Mouse (Mus musculus) myocyte (in vitro differentiated cells): ENCODE data around the gene Asb18. TPM values are rescaled to one million over a fixed set of nuclear protein-coding genes. Genes with fewer than 3 reads are reported as not detected.

Source experiments
- H3K27me3 ChIP-seq: one replicate; pipeline ENCODE4 v1.6.1; 2011; ENCODE audit not compliant: control insufficient read depth, insufficient read depth, insufficient read length
- H3K36me3 ChIP-seq: one replicate; pipeline ENCODE4 v1.6.1; 2011; ENCODE audit not compliant: control insufficient read depth, insufficient read depth
- H3K4me2 ChIP-seq: one replicate; pipeline ENCODE4 v1.6.1; 2011; ENCODE audit warnings: low read depth, control low read depth
- H3K4me3 ChIP-seq: one replicate; pipeline ENCODE4 v1.5.1; 2011; ENCODE audit warnings: mild to moderate bottlenecking, control low read depth, moderate library complexity
- H3K79me2 ChIP-seq: one replicate; pipeline ENCODE4 v1.6.1; 2011; ENCODE audit not compliant: control insufficient read depth, insufficient read depth
- H3ac ChIP-seq: one replicate; pipeline ENCODE4 v1.6.1; 2011; ENCODE audit not compliant: control insufficient read depth, insufficient read length
- CEBPB ChIP-seq: IDR thresholded peaks from 2 replicates; pipeline ENCODE4 v1.6.1; 2011; ENCODE audit warnings: mild to moderate bottlenecking, moderate library complexity; ENCODE audit not compliant: poor library complexity, insufficient read depth, severe bottlenecking
- E2F4 ChIP-seq: IDR thresholded peaks from one replicate; pipeline ENCODE4 v1.6.1; 2011; ENCODE audit warnings: mild to moderate bottlenecking, control low read depth, moderate library complexity; ENCODE audit not compliant: insufficient read depth
- MAX ChIP-seq: IDR thresholded peaks from one replicate; pipeline ENCODE4 v1.6.1; 2011; ENCODE audit warnings: low read depth, mild to moderate bottlenecking, control low read depth
- MYOD1 ChIP-seq, 3 experiments: IDR thresholded peaks; one replicate each; pipeline ENCODE4 v1.6.1; 2011; ENCODE audit warnings: control low read depth in 2 of 3, low read depth in 2 of 3, mild to moderate bottlenecking in 2 of 3, moderate library complexity in 1 of 3; ENCODE audit not compliant: insufficient read length in 2 of 3, control insufficient read depth in 1 of 3
- MYOG ChIP-seq, 3 experiments: IDR thresholded peaks; one replicate each; pipeline ENCODE4 v1.6.1; 2011; ENCODE audit warnings: control low read depth in 2 of 3, low read depth in 2 of 3, mild to moderate bottlenecking in 2 of 3; ENCODE audit not compliant: insufficient read length in 2 of 3, control insufficient read depth in 1 of 3, insufficient read depth in 1 of 3
- POLR2A ChIP-seq: IDR thresholded peaks from one replicate; pipeline ENCODE4 v1.6.1; 2011; ENCODE audit warnings: low read depth, mild to moderate bottlenecking, control low read depth, moderate library complexity; ENCODE audit not compliant: insufficient read length
- POLR2AphosphoS2 ChIP-seq: IDR thresholded peaks from one replicate; pipeline ENCODE4 v1.6.1; 2011; ENCODE audit warnings: low read depth, control low read depth; ENCODE audit not compliant: insufficient read length
- REST ChIP-seq: IDR thresholded peaks from one replicate; pipeline ENCODE4 v1.6.1; 2011; ENCODE audit warnings: mild to moderate bottlenecking, control low read depth, moderate library complexity; ENCODE audit not compliant: insufficient read depth, insufficient read length
- SRF ChIP-seq: IDR thresholded peaks from one replicate; pipeline ENCODE4 v1.6.1; 2011; ENCODE audit warnings: low read depth; ENCODE audit not compliant: control insufficient read depth, insufficient read length
- TCF12 ChIP-seq: IDR thresholded peaks from one replicate; pipeline ENCODE4 v1.6.1; 2011; ENCODE audit warnings: mild to moderate bottlenecking, control low read depth; ENCODE audit not compliant: poor library complexity, insufficient read depth, severe bottlenecking
- TCF3 ChIP-seq: IDR thresholded peaks from one replicate; pipeline ENCODE4 v1.6.1; 2011; ENCODE audit warnings: low read depth, control low read depth; ENCODE audit not compliant: insufficient read length
- USF1 ChIP-seq: IDR thresholded peaks from one replicate; pipeline ENCODE4 v1.6.1; 2011; ENCODE audit warnings: low read depth, mild to moderate bottlenecking, control low read depth, moderate library complexity
- polyA plus RNA-seq: library from polyadenylated mRNA; unstranded; fragments of >200 nt; fragmentation: generic; extraction: Trizol; gene quantifications from one replicate; pipeline ENCODE4 v1.2.1, GENCODE M21; 2012; ENCODE audit warnings: missing spikeins

Gene Asb18
- polyA plus RNA-seq, 1 experiment, result 0.01 TPM

- H3K27me3 ChIP-seq, result peaks cover 78% of the 10 kb centered on the region
- H3ac ChIP-seq, result no peak overlapping the region
- no peak overlapping the region for H3K4me3 ChIP-seq
- no peaks in the 10 kb centered on the region for H3K36me3 ChIP-seq
- peak overlapping the region; percentile 40 for H3K4me2 ChIP-seq
- H3K79me2 ChIP-seq, result no peaks in the 10 kb centered on the region
- TF ChIP-seq MYOG (IDR thresholded peaks at IDR 0.05; ENCODE audit: control insufficient read depth in 1 of 3, insufficient read depth in 1 of 3, insufficient read length in 2 of 3, low read depth in 2 of 3) (no peak), SRF (no peak), TCF3 (no peak), USF1 (no peak), TCF12 (no peak), MAX (no peak), E2F4 (no peak), CEBPB (no peak), MYOD1 (IDR thresholded peaks at IDR 0.05; ENCODE audit: control insufficient read depth in 1 of 3, insufficient read length in 2 of 3, low read depth in 2 of 3) (no peak), POLR2AphosphoS2 (no peak), POLR2A (no peak), REST (no peak)
These were observed 87.8 kb downstream of the Asb18 start for GRCm38 (mm10) chr1:89926583-89927060.

- no peak overlapping the region for H3K4me3 ChIP-seq
- TF ChIP-seq TCF12, result no peak
- TF ChIP-seq POLR2A, result no peak
- TF ChIP-seq USF1, result no peak
- no peak for TF ChIP-seq MYOD1 (IDR thresholded peaks at IDR 0.05; ENCODE audit: control insufficient read depth in 1 of 3, insufficient read length in 2 of 3, low read depth in 2 of 3)
- TF ChIP-seq SRF, result no peak
- TF ChIP-seq TCF3, result no peak
- no peak for TF ChIP-seq POLR2AphosphoS2
- TF ChIP-seq MYOG (IDR thresholded peaks at IDR 0.05; ENCODE audit: control insufficient read depth in 1 of 3, insufficient read depth in 1 of 3, insufficient read length in 2 of 3, low read depth in 2 of 3), result no peak
- TF ChIP-seq E2F4, result no peak
- no peak for TF ChIP-seq REST
- TF ChIP-seq MAX, result no peak
- TF ChIP-seq CEBPB, result no peak
These were observed 88.8 kb downstream of the Asb18 start for GRCm38 (mm10) chr1:89925501-89926190.

DNA sequence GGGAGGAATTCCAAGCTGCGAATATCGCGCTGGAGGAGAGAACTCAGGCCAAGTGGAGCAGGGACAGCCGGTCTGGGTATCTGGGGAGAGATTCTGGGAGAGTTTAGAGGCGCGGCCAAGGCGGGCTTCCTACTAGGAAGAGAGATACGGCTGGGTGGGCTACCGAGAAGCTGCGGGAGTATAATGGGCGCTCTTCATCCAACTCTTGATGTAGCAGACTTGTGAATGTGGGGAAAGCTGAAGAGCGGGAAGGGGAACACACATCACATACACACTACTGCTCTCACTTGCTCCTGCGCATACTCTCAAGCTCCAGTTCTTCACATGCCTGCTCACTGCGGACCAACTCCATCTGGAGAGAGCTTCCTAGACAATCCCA, 90.8 kb downstream of the Asb18 start:
- Histone ChIP-seq H3K36me3 (no peaks in the 10 kb centered on the region), H3K27me3 (peaks cover 62% of the 10 kb centered on the region), H3K4me2 (no peak overlapping the region), H3K4me3 (no peak overlapping the region), H3ac (no peak overlapping the region), H3K79me2 (no peaks in the 10 kb centered on the region)
- TF ChIP-seq MAX (no peak), E2F4 (no peak), TCF3 (no peak), POLR2A (no peak), POLR2AphosphoS2 (no peak), USF1 (no peak), SRF (no peak), MYOD1 (IDR thresholded peaks at IDR 0.05; ENCODE audit: control insufficient read depth in 1 of 3, insufficient read length in 2 of 3, low read depth in 2 of 3) (no peak), CEBPB (no peak), MYOG (IDR thresholded peaks at IDR 0.05; ENCODE audit: control insufficient read depth in 1 of 3, insufficient read depth in 1 of 3, insufficient read length in 2 of 3, low read depth in 2 of 3) (no peak), REST (no peak), TCF12 (no peak)

More at GRCm38 (mm10) chr1:89925501-89926190, 88.8 kb downstream of the Asb18 start:
- no peaks in the 10 kb centered on the region for H3K79me2 ChIP-seq
- H3K27me3 ChIP-seq, result peaks cover 74% of the 10 kb centered on the region
- no peak overlapping the region for H3K4me2 ChIP-seq
- no peaks in the 10 kb centered on the region for H3K36me3 ChIP-seq
- no peak overlapping the region for H3ac ChIP-seq

DNA sequence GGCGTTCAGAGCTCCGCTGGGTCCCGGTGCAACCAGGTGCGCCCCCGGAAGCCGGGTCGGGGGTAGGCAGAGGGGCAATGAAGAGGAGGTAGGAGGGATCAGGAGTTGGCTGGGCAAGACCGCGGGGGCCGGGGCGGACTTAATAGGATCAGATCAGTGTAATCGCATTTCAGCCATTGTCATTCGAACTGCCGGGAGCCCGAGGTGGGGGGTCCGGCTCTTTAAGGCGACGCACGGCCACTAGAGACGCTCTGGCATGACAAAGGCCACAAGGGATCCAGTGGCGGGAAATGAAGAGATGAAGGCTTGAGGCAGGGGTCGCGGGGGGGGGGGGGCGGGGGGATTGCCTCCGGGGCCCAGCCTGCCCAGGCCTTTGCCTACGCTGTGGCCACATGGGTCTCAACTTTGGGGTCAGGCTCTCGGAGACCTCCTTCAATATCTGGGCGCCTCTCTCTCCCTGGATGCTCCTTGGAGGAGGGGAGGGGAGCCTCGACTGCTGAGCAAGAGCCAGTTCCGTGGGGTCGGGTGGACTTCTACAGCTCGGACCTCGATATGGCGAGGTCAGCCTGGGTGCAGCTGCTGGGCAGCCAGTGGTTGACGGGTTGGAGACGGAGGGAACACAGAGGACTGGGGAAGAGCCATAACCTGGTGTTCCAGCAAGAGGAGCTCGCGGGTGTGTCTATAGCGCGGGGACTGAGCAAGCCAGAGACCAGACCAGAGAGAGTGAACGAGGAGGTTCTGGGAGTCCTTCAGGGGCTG, 91.4 kb downstream of the Asb18 start:
- Histone ChIP-seq H3K36me3 (no peaks in the 10 kb centered on the region), H3K4me2 (no peak overlapping the region), H3K27me3 (peaks cover 58% of the 10 kb centered on the region), H3ac (no peak overlapping the region), H3K4me3 (no peak overlapping the region), H3K79me2 (no peaks in the 10 kb centered on the region)
- TF ChIP-seq USF1 (no peak), TCF3 (no peak), CEBPB (no peak), E2F4 (no peak), POLR2A (no peak), TCF12 (no peak), SRF (no peak)
